Mouse (Mus musculus) ovary, postnatal 10 days (tissue): ENCODE data around the gene Farp1.

Source experiments
- DNase-seq: peaks from one replicate; pipeline ENCODE4 v3.0.0; 2022; ENCODE audit warnings: low spot score

Farp1 gene

GRCm38 (mm10) chr14:121146213-121146612 is 111.2 kb downstream of the Farp1 start:
- no peak for DNase-seq

GRCm38 (mm10) chr14:121147026-121147425 is 112.0 kb downstream of the Farp1 start:
- no peak for DNase-seq

GRCm38 (mm10) chr14:121148088-121148785 is 113.2 kb downstream of the Farp1 start:
- no peak for DNase-seq

DNA sequence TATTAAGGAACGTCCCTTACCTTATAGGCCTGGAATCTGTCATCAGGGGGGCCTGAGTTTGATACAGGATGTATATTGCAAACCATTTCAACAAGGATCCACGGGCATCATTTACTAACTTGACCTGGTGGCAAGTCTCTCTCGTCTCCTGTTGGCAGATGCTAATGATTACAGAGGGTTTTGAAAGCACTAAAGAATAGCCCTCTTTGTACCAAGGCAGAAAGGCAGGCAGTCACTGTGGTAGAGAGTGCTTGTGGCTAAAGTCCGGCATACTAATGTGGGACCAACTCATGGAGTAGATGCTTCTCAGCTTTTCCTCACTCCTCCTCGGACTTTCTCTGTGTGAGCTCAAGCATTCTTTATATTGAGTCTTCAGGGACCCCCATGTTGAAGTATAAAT is 115.0 kb downstream of the Farp1 start:
- DNase-seq = no peak

- DNase-seq = no peak
These were observed 116.8 kb downstream of the Farp1 start for GRCm38 (mm10) chr14:121151837-121152236.

GRCm38 (mm10) chr14:121152771-121153170 is 117.8 kb downstream of the Farp1 start:
- no peak for DNase-seq

DNA sequence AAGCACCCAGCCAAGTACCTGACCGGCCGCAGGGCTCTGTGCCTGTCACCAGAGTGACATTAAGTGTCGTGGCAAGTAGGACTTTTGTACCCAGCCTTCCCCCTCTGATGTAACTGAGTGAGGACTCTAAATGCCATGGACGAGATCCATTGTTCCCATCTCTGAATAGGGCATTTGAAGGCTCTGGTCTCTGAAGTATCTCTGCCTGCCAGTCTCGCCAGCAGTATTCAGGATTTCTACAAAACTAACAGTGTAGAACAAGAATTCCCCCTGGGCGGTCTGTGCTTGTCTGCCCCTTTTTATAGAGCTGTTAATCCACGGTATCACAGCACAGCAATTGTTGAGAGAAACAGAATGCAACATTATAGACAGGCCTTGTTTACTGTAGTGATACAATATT is 118.3 kb downstream of the Farp1 start:
- DNase-seq = no peak

DNA sequence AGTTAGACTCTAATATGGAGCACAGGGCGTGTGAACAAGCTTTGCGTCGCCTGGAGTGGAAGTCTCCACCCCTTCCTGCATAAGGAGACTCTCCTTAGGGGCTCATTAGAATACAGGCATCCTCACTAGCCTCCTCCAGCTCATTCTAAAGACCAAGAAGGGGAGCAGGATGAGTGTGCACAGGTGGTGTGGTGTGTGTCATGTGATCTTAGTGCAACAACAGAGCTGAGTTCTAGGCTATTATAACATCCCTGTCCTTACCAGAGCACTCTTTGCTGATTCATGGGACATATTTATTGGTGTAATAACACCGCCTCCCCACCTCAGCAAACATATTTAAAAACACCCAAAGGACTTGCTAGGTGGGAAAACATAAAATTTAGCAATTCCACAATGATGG is 120.2 kb downstream of the Farp1 start:
- no peak for DNase-seq

GRCm38 (mm10) chr14:121158616-121159015 is 123.6 kb downstream of the Farp1 start:
- no peak for DNase-seq

DNA sequence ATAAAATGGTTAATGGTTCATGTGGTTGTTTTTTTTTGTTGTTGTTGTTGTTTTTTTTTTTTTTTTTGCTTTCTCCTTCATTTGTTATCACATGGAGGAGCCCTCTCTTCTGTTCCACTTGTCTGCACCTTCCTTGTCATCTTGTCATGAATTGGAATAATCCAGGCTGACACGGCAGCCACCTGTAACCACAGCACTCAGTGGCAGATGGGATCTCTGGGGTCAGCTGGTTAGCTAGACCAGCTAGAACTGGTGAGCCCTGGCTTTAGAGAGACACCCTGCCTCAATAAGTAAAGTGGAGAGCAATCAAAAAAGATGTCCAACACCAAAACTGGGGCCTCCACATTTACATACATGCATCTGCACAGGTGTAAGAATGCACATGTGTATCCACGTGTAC is 127.8 kb downstream of the Farp1 start:
- no peak for DNase-seq

GRCm38 (mm10) chr14:121164866-121165265 is 129.9 kb downstream of the Farp1 start:
- no peak for DNase-seq

DNA sequence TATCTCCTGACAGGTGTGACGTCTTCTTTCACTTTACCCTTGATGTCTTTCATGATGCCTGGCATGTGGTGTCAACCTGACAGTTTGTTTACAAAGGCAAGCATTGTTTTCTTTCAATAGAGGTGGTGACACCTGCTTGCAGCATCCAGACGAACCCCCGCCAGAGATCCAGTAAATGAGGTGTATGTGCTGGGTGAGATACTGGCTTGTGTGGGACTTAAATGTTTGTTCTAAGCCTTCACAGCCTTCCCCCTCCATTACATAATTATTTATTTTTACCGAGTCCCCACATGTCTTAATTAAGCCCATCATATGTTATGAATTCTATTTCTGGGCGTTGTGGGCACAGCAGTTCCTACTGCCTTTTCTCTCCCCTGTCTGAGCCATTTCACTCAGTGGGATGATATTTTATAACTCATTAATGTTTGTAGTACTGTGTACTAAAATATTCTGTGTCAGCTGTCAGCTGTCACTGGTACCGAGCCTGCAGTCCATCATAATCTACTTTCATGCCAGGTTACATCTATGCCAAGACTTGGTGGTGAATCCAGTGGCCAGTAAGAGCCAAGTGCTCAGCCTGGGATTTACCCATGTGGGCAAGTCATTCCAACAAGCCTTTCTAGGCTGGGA is 130.5 kb downstream of the Farp1 start:
- DNase-seq = no peak

- DNase-seq = no peak
These were observed 131.0 kb downstream of the Farp1 start for GRCm38 (mm10) chr14:121166038-121166436.

GRCm38 (mm10) chr14:121168716-121169115 is 133.7 kb downstream of the Farp1 start:
- DNase-seq = no peak

GRCm38 (mm10) chr14:121170321-121170720 is 135.3 kb downstream of the Farp1 start:
- DNase-seq = no peak

- no peak for DNase-seq
These were observed 137.4 kb downstream of the Farp1 start for GRCm38 (mm10) chr14:121172065-121173036.

- DNase-seq = no peak
These were observed 140.4 kb downstream of the Farp1 start for GRCm38 (mm10) chr14:121175385-121175784.

DNA sequence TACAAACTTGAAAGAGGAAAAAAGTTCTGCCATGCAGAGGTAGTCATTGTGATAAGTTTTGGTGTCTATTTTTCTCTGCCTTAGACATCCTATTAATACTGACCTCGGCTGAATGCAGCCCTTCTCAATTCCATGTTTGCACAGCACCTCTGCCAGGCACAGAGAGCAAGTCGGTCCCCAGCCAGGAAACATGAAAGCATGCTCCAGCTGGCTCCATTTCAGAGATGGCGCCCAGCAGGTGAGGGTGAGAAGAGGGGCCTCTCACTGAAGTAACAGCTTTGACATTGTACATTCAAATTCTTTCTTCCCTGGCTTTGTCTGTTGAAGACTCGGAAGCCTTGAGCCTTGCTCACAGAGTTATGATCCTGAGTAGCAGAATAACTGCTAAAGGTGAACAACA is 140.9 kb downstream of the Farp1 start:
- no peak for DNase-seq

DNA sequence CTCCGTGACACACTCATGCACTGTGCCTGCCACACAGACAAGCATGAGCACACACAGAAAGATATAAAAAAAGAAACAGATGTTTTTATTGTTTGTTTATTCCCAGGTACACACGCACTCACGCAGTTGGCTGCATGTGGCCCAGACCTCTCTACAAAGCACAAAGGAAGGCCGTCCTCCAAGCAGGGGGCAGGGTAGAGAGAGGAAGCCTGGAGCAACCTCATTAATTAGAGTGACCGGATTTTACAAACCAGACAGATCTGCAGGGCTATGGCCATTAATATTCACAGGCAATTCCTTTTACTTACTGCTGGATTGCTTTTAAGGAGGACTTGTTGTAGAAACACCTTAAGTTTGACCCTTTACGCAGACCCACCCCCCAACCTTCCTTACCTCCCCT is 142.9 kb downstream of the Farp1 start:
- no peak for DNase-seq

GRCm38 (mm10) chr14:121180611-121181010 is 145.6 kb downstream of the Farp1 start:
- DNase-seq = no peak

GRCm38 (mm10) chr14:121181798-121182197 is 146.8 kb downstream of the Farp1 start:
- no peak for DNase-seq

GRCm38 (mm10) chr14:121182967-121183366 is 148.0 kb downstream of the Farp1 start:
- DNase-seq = no peak
